Mouse (Mus musculus): ENCODE data around the gene Tpm3-rs7.
"Not testable (repeated sequence)": the region's sequence is repeated elsewhere in the genome, so short reads cannot be mapped to it uniquely, and the experiment has no call there.

Gene Tpm3-rs7

GRCm38 (mm10) chr14:113314499-113314898 lies at the start of gene Tpm3-rs7:
Gene Tpm3-rs7 (plus strand): TSS chr14:113314608.
- not testable (repeated sequence) for DNase-seq (ENCODE audit: extremely low read depth, insufficient read length, low spot score)

- no peak for DNase-seq (ENCODE audit: extremely low read depth, insufficient read length, low spot score)
Measured at GRCm38 (mm10) chr14:113317023-113317422, 2.6 kb downstream of the Tpm3-rs7 start.

GRCm38 (mm10) chr14:113363361-113363760 lies 49.0 kb downstream of the Tpm3-rs7 start:
- DNase-seq (ENCODE audit: extremely low read depth, insufficient read length, low spot score) = no peak
